Mouse (Mus musculus): ENCODE data around the gene Ranbp3.
A peak's percentile ranks its signal among the peaks of the same experiment; 100 is the strongest.

Ranbp3 gene

DNA sequence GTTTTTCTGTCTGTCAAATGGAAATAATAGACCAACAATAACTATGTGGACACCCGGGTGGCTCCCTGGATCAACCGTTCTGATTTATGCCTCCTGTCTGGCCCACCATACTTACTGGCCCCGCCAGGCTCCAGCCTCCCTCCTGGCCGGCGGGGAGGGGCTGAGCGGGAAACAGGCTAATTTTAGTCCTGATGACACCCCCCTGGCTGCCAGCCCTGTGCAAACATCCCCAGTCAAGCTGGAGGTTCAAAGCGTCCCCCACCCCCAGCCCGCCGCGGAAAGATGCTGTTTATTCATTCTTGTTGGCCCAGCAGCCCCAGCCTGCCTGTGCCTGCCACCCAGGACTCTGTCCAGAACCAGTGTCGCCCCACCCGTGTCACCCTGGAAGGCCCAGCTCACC lies 55.0 kb downstream of the Ranbp3 start:
- DNase-seq, result no peak

- DNase-seq, result no peak
These were observed 56.1 kb downstream of the Ranbp3 start for GRCm38 (mm10) chr17:56729151-56729550.

DNA sequence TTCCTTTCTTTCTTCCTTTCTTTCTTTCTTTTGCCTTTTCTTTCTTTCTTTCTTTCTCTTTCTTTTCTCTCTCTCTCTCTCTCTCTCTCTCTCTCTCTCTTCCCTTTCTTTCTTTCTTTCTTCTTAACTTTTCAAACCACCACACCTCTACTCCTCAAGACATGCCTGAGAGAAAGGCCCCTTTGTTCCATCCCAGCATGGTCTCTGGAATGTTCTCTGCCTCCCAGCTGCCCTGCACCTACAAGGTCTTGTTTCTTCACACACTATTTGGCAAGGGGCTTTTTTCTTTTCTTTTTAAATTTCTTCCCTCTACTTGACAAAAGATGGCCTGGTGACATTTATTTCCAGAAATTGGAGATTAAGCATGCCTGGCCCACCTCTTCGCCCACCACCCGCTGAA lies 56.6 kb downstream of the Ranbp3 start:
- DNase-seq, result no peak

DNA sequence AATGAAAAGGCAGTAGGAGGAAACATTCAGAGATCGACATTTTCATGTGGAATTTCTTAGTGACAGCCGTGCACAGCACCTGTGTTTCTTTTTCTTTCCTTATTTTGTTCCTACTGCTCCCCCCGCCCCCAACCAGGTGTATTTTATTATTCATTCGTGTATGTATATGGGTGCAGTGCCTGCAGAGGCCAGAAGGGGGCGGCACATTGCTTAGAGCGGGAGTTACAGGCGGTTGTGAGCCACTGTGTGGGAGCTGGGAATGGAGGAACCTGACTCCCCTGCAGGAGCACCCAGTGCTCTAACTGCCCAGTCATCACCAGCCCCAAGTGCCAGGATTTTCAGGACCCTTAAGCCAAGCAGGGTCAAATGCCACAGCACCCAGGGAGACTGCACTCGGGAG lies 63.4 kb downstream of the Ranbp3 start:
- no peak for DNase-seq

- no peak for DNase-seq
These were observed 65.1 kb downstream of the Ranbp3 start for GRCm38 (mm10) chr17:56738221-56738620.

GRCm38 (mm10) chr17:56740118-56740787 lies 67.2 kb downstream of the Ranbp3 start:
- no peak for DNase-seq

- DNase-seq, result no peak
These were observed 67.7 kb downstream of the Ranbp3 start for GRCm38 (mm10) chr17:56740788-56741160.

DNA sequence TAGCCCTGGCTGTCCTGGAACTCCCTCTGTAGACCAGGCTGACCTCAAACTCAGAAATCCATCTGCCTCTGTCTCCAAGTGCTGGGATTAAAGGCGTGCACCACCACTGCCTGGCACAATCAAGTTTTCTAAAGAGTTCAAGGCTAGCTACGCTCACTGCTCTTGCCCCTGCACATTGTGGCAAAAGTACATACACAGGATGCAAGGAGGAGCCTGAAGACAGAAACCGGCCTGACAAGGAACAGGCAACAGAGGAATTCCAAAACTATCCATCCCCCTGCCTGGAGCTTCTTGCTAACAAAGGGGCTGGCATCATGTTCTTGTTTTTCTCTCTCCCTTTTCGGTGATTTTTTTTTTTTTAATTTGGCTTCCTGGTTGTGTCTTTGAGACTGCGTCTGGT lies 71.1 kb downstream of the Ranbp3 start:
- no peak for DNase-seq

DNA sequence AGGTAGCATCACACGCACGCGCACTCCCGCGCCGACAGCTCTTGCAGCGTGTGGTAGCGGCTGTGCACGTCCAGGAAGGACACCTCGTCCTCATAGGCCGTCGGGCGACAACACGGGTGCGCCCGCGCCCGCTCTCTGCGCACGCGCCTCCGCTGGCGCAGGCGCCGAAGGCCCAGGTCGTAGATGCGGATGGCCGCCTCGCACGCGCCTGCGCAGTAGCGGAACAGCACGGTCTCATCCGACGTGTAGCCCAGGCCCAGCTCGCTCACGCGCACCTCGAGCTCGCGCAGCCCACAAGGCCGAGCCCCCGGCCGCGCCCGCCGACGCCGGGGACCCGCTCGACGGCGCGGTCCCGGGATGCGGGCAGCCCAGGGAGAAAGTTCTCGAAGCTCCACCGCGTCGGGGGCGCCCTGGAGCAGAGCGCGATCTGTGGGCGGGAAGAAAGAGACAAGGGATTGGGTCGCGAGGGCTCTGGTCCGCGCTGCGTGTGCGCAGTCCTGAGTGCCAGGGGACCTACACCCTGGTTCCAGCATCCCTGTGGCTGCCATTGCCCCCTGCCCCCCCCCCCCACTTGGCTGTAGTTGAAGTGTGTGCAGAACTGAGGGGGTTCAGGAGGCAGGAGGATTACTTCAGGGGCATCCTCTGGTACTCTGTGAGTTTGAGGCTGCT lies 78.4 kb downstream of the Ranbp3 start:
- peak; percentile 63 for DNase-seq

DNA sequence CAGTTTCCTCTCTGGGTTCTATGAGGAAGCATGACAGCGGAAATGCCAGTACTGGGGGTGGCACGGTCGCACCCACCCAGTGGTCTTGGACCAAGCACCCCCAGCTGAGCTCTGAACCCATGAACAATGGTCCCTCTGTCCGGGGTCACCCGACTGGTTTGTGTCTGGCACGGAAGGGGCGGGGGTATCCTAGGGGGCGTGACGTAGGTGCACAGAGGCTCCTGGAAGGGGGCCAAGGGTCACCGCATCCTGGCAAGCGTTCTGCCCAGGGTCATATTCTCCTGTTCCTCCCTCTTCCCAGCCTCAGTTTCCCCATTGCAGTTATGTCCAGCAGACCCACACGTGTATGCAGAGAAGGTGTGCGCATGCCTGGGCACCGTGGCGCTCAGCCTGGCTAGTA lies 80.4 kb downstream of the Ranbp3 start:
- DNase-seq, result no peak

GRCm38 (mm10) chr17:56754271-56755185 lies 81.4 kb downstream of the Ranbp3 start:
- DNase-seq, result no peak

GRCm38 (mm10) chr17:56756703-56757399 lies 83.8 kb downstream of the Ranbp3 start:
- no peak for DNase-seq

GRCm38 (mm10) chr17:56757416-56758123 lies 84.5 kb downstream of the Ranbp3 start, which contains the start of gene Nrtn:
Gene Nrtn (minus strand): TSS chr17:56757530.
- DNase-seq, result no peak

DNA sequence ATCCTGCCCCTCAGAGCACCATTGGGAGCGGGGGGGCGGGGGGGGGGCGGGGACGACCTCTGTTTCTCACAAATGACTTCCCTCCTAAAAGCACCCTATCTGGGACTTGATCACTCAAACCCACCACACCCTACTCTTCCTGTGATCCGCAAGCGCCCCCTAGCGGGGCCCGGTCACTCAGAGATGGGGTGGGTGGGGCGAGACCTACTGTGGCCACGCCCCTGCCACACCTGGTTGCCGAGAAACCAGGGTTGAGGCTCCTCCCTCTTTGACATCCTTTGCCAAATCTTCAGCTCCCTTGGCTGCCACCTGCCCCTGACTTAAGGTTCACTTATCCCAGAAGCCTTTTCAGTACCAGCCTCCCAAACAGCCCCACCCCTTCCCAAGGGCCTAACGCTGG lies 85.0 kb downstream of the Ranbp3 start:
- DNase-seq, result peak; percentile 72

DNA sequence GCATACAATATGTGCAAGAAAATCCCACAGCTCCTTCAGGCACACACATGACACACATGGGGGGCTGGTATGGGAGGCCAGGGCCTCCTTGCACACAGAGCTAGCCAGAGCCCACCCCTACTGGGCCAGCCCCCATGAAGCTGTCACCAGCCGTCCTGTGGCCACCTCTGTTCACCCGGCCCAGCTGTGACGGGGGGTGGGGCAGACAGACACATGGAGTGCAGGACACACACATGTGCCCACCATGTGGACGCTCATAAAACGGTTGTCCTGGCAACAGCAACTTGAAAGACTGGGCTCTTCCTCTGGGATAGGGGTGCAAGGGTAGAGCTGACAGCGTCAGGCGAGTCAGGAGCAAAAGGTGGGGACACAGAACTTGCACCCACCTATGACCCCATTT lies 86.2 kb downstream of the Ranbp3 start:
- no peak for DNase-seq

DNA sequence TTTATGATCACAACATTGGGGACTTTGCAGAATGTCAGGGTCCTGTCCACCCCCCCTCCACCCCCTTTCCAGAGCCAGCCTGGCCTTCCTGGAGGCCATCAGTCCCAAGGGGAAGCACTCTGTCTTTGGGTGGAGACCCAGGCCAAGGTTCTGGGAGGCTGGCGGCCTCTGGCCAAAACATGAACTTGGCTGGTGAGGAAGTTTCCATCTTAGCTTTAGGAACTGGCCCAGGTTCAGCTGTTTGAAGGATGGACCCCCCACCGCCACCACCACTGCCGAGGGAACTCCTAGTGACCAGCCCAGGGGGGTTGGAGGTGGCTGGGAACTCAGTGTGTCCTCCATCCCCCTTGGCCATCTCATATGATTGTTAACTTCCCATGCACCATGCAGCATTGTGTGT lies 88.0 kb downstream of the Ranbp3 start:
- DNase-seq, result no peak
